Mouse (Mus musculus): ENCODE data around the gene Cx3cr1.
"Not testable (repeated sequence)": the region's sequence is repeated elsewhere in the genome, so short reads cannot be mapped to it uniquely, and the experiment has no call there.

The Cx3cr1 gene

DNA sequence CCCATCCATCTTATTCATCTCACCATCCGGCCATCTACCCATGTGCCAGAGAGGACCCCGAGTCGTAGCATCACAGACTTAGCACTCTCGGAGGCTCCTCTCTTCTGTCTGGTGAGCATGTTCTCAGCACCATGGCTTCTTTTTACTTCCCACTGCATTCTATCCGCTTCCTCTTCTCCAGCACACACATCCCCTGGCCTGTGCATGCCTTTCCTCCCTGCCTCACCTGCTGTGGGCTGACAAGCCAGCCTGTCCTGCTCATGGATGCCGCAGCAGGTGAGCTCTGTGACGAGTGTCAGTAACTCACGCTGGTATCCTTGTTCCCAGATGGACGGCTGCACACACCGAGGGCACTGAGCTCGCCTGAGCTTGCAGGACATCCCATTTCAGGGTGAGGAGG lies at the start of gene Cx3cr1:
TSS of gene Cx3cr1 (minus strand) at position 101 of the 400 bp plus-strand sequence.
- no peak for DNase-seq (ENCODE audit: low spot score)

DNA sequence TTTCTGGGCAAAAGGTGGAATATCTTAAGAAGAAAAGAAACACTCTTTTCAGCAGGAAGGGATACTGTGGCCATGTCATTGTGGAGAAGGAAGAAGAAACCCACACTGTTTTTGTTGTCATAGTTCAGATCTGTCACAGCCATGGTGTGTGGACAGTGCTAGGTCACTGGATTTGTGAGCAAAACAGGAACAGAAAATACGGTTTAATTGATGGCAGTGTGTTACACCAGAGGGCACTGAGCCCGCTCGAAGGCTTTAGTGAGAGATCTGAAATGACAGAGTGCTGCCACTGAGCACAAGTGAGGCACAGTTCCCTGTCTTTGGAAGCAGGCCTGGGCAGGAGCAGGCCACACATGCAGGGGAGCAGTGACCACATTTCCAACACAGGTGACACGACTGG lies 48.5 kb upstream of the Cx3cr1 start:
- DNase-seq (ENCODE audit: low spot score) = no peak

DNA sequence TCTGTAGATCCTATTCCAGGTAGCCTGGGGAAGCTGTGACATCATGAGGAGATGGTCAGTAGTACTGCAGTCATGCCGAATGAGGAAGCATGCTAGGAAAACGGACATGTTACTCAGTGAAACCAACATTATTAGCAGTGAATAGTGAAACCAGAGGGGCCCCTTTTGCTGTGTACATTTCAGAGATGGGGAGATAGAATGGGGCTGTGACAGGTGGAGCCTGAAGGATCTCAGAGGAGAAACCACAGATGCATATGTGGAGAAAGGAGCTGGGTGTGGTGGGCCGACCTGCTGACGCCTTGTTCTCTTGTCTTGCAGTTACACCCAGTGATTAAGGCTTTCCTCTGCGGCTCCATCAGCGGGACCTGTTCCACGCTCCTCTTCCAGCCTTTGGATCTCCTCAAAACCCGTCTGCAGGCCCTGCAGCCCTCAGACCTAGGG lies 46.5 kb upstream of the Cx3cr1 start:
- no peak for DNase-seq (ENCODE audit: low spot score)

DNA sequence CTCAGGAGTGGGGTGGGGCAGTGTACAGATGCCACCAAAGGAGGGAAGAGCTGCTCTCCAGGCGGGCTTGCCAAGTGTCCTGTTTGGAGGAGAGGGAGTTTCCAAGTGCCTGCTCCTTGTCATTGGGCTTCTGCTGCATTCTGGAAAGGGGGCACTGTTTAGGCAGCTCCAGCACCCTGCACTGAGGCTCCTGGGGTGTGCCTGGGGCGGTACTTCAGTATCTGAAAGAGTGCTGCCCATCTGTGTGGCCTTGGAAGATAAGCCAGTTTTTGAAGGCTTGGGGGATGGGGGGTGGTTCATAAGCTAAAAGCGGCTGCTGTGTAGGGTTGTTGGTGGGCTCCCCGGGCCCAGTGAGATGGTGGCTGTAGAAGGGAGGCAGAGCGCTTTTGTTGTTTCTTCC lies 45.9 kb upstream of the Cx3cr1 start:
- no peak for DNase-seq (ENCODE audit: low spot score)

DNA sequence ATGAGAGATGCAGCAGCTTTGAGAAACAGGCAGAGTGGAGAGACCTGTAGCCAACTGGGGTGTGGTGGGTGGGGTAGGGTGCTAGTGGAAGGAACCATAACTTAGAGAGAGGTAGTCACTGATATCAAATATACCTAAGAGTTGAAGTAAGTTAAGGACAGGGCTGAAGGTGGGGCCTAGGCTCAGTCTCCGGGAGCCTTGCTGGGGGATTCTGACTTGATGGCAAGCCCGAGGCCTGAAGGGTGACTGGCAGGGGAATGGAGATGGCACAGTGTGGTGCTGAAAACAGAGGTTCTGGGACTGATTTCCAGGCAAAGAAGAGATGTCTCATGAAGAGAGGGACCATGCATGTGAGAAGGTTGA lies 45.1 kb upstream of the Cx3cr1 start:
- DNase-seq (ENCODE audit: low spot score) = no peak

DNA sequence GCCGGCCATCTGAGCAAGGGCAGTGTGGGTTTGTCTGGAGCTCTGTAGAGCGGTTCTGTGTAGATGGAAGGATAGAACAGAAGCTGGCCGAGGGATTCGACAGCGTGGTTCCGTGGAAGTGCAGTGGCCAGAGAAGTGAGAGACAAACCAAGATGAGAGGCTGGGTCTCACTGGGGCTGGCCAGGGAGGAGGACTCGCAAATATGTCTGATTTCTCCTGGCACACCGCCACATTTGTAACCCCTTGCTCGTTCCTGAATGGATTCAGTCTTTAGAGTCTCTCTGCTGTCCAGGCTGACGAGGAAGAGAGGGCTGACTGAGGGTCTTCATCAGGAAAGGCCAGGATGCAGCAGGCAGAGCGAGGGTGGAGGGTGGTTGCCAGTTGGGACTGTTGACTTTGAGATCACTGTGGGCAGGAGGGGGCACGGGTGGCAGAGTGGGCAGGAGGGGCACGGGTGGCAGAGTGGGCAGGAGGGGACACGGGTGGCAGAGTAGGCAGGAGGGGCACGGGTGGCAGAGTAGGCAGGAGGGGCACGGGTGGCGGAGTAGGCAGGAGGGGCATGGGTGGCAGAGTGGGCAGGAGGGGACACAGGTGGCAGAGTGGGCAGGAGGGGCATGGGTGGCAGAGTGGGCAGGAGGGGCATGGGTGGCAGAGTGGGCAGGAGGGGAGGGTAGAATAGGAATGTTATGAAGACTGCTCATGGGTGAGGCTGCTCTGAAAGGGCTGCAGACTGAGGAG lies 44.5 kb upstream of the Cx3cr1 start:
- DNase-seq (ENCODE audit: low spot score) = no peak

DNA sequence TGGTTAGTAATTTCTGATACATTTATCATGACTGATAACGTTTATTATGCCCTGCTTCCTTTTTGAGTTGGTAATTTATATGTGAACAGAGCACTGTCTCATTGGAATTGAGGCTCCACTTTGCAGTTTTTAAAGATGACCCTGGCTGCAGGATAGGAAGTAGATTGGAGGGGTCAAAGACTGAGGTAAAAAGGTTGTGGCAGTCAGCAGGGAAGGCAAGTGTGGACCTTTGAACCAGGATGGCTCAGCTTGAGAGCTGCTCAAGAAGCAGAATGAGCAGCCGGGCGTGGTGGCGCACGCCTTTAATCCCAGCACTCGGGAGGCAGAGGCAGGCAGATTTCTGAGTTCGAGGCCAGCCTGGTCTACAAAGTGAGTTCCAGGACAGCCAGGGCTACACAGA lies 43.8 kb upstream of the Cx3cr1 start:
- no peak for DNase-seq (ENCODE audit: low spot score)

DNA sequence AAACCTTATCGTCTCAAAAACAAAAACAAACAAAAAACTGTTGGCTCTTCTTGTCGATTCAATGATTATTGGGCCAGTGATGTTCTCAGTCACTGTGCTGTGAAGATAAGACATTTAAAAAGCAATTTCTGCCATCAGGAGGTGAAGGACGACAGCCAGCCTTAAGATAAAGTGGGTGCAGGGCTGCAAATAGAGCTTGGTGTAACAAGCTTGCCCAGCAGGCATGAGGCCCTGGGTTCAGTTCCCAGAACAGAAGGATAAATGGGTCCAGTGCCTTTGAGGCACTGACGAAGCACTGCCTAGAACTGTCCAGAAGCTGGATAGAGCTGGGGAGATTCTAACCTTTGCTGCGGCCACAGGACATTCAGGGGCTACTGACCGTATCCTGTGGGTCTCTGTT lies 42.8 kb upstream of the Cx3cr1 start:
- DNase-seq (ENCODE audit: low spot score) = no peak

DNA sequence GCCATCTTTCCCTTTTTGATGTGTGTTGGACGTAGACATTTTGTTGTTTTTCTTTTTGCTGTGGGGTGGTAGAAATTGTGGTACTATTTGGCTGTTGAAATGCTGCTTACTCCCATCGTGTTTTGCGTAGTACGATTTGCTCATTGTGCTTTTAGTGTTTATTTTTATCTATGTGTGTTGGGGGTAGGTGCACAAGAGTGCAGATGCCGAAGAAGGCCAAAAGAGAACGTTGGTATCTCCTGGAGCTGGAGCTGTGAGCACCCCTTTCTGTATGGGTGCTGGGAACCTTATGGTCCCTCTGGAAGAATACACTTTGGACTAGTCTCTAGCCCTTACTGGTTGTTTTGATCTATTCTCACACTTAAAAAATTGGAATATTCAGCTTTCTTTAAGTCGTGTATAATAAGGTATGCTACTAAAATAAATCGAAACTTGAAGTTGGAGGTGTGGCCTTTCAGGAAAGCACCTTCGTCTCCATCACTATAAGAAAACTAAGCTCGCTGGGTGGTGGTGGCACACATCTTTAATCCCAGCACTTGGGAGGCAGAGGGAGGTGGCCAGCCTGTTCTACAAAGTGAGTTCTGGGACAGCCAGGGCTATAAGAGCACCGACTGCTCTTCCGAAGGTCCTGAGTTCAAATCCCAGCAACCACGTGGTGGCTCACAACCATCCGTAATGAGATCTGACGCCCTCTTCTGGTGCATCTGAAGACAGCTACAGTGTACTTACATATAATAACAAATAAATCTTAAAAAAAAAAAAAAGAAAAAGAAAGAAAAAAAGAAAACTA lies 41.7 kb upstream of the Cx3cr1 start:
- DNase-seq (ENCODE audit: low spot score) = no peak

DNA sequence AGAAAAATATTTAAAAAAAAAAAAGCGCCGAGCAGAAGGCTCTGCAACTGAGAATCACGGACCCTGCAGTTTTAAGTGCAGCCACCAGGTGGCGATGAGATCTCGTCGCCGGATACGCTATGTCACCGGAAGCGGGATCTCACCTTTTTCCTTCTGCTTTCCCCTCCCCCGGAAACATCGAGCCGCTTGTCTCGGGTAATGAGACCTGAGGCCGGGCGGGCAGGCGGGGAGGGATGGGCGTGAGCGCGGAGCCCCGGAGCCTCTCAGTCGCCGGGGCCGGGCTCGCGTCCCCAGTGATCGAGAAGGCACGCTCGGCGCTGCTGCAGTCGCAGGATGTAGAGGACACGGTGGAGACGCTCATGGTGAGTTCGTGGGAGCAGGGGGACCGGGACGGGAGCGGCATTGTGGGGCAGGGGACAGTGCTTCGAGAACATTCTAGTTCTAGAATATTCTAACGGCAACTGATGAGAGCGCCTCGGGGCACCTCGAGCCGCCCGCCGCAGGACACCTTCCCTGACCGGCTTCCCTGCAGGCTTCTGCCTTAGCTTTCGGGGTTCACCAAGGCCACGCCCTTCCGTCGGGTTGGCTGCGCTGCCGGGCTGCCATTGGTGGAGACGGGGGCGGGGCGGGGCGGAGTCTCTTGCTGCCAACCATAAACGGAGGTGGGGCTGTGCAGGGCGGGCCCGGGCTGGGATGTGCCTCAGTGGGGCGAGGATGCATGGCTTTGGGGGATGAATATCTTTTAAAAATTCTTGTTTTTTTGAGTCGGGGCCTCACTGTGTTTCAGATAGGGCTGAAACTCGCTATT lies 40.7 kb upstream of the Cx3cr1 start, which contains the start of gene Slc25a38:
TSS of gene Slc25a38 (plus strand) at position 164 of the 808 bp plus-strand sequence.
- peak; percentile 93 for DNase-seq (ENCODE audit: low spot score)

DNA sequence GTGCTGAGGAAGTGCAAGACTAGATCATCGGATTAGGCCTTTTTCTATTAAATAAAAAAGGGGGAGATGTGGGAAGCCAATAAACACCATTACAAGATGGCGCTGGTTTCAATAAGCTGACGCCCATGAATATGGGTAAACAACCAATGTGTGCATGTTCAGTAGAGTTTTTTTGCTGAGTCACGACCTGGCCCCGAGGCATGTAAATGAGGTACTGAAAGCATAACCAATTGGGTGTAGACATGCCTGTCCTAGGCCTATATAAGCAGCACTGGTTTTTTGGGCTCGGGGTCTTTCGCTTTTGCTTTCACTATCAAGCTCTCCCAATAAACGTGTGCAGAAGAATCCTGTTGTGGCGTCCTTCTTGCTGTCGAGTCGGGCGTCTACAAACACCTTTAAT lies 39.3 kb upstream of the Cx3cr1 start:
- not testable (repeated sequence) for DNase-seq (ENCODE audit: low spot score)

DNA sequence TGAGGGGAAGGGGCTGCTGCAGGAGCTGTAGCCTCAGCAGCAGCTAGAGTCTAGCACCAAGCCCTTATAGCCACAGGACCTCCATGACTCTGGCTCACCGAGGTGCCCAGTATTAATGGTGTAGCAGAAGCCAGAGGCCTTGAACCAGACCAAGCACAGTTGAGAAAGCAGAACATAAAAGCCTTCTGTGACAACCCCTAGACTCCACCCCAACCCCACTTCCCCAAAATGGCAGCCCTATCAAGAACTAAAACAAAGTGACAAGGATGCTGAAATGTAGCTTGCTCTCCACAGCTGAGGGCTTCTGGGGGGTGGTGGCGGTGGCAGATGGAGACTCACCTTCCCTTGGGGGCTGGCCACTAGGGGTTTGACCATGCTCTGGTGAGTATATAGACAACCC lies 31.5 kb upstream of the Cx3cr1 start:
- no peak for DNase-seq (ENCODE audit: low spot score)

DNA sequence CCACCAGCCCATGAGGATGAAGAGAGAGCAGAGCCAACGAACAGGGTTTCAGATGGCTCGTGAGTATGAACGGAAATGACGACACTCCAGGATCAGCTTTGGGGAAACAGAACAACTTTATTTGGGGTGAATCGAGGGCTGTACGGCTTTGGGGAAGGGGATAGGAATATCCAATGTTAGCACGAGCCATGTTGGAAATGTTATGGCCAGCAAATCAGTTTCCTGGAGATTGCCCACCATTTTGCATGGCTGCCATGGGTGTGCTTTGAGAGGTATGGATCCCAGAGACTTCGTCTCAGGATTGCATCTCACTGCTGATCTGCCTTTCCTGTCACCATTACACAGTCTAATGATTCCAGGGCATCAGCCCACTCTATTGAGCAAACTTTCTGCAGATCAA lies 29.6 kb upstream of the Cx3cr1 start:
- DNase-seq (ENCODE audit: low spot score) = no peak

DNA sequence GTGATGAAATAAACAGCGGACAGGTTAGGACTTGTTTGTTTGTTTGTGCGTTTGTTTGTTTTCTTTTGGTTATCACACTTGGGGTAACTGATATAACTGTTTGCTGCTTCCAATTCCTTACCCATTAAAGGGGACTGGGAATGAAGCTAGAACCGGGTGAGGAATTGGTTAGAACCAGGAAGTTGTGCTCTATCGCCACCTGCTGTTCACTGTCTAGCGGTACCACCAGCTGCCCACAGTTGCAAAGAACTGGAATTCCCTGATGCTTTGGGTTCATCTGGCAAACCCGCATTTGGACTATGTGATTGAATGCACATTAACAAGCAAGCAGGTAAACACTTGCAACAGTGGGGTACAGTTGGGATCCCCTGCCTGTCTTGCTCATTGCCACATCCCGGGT lies 29.0 kb upstream of the Cx3cr1 start:
- peak; percentile 74 for DNase-seq (ENCODE audit: low spot score)

DNA sequence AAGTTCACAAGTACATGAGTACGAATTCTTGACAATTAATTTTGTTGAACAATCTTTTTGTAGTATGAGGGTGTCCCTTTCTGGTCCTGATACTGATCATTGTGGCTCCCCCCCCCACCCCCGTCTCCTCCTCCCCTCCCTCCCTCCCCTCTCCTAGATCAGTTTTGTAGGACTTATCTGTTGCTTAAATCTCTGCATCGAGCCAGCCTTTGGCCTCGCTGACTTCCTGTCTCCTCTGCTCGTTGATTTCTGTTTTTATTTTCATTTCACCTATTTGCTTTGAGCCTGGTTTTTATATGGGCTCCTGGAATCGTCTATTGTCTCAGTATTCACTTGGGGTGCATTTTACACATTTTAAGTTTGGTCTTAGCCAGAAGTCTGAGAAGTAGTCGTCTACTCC lies 26.2 kb upstream of the Cx3cr1 start:
- no peak for DNase-seq (ENCODE audit: low spot score)

DNA sequence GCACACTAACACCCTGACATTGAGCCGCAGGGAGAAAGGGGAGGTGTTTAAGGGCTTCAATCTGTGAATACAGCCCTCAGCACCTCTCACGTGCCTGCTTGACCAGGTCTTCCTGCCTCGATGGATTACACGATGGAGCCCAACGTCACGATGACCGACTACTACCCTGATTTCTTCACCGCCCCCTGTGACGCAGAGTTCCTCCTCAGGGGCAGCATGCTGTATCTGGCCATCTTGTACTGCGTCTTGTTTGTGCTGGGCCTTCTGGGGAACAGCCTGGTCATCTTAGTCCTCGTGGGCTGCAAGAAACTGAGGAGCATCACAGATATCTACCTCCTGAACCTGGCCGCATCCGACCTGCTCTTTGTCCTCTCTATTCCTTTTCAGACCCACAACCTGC lies 24.0 kb upstream of the Cx3cr1 start:
- DNase-seq (ENCODE audit: low spot score) = no peak

DNA sequence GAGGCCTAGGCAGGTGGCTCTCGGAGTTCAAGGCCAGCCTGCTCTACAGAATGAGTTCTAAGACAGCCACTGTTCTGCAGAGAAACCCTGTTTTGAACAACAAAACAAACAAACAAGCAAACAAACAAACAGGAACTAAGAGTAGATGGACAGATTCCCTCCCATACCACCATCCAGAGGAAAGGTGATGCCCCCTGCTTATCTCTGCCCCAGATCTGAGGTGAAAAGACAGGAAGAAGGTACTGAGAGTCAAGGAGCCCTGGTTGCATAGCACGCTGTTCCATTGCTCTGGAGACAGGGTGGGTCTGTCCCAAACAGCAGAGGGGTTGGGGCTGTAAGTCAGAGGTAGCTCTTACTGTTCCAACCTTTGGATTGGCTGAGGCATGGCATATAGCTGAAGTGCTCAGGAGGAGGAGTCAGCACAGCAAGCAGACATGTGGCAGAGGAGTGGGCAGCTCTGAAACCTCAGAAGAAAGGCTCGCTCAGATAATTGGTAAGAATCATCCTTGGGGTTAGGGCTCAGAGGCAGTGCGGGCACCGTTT lies 22.1 kb upstream of the Cx3cr1 start, which contains the start of gene Ccr8:
TSS of gene Ccr8 (plus strand) at position 419 of the 543 bp plus-strand sequence.
- no peak for DNase-seq (ENCODE audit: low spot score)

DNA sequence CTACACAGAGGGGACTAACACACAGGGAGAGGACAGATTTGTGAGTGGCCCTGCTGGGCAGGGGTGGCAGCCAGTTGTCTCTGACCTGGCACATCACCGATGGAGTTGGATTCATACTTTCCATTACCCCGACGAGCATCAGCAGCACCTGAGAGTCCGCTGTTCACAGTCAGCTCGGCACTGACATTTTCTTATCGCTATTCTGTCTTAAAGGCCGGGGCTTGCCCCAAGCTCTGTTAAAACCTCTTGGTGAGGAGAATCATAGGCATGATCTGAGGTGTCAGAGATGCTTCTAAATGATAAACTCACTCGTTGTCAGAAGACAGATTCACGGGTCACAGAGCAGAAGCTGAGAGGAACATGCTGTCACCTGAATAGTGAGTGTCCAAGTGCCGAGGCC lies 21.4 kb upstream of the Cx3cr1 start:
- no peak for DNase-seq (ENCODE audit: low spot score)

DNA sequence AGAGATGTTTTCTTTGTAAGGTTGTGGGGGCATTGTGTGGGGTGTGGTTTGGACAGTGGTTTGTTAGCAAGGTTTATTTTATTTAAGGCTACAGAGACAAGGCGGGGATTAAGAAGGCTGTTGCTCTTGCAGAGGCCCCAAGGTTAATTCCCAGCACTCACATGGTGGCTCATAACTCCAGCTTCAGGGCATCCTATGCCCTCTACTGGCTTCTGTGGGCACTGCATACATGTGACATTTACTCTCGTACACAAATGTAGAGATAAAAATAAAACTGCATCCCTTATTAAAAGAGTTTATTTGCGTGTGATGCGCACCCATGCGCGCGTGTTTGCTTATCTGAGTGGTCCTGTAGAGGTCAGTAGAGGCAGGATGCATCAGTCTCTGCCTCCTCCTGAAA lies 19.4 kb upstream of the Cx3cr1 start:
- DNase-seq (ENCODE audit: low spot score) = no peak

DNA sequence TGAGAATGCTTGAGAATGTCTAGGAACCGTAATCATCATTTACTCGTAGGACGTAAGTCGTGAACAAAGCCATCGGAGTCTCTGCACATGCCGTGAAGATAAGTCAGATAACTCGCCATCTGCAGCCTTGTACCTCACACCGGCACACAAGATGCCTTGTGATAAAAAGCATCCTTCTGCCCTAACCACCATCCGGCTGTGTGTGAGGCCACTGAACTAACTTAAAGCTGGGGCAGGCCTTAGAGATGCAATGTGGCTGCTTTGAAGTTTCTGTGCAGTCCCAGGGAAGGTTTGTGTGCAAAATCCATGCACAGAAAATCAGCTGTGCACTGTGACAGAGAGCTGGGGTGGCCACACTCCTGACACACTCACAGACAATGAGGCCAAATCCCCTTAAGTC lies 14.7 kb upstream of the Cx3cr1 start:
- DNase-seq (ENCODE audit: low spot score) = no peak

DNA sequence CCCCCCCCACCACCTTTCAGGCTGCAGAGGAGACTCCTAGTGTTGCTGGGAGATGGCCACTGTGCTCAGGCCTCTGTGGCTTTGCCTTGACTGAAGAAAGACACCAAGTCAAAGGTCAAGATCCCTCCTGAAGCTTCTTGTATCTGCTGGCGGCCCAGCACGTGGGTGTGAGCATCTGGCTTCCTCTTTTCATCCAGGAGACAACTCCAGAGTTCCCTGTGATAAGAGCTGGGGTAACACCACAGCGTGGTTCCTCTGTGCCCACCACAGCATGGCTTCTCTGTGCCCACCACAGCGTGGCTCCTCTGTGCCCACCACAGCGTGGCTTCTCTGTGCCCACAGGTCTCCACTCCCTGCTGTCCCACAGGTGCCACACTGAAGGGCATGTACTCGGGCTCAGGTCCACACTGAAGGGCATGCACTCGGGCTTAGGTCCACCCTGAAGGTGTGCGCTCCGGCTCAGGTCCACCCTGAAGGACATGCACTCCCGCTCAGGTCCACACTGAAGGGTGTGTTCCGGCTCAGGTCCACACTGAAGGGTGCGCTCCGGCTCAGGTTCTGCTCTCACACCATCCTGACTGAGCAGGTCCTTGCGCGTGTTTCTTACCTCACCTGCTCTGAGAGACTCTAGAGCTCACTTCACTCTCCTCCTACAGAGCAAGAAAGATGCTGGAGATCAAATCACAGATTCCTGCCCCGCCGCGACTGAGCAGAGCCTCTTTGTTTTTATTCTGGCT lies 13.6 kb upstream of the Cx3cr1 start:
- DNase-seq (ENCODE audit: low spot score) = no peak

DNA sequence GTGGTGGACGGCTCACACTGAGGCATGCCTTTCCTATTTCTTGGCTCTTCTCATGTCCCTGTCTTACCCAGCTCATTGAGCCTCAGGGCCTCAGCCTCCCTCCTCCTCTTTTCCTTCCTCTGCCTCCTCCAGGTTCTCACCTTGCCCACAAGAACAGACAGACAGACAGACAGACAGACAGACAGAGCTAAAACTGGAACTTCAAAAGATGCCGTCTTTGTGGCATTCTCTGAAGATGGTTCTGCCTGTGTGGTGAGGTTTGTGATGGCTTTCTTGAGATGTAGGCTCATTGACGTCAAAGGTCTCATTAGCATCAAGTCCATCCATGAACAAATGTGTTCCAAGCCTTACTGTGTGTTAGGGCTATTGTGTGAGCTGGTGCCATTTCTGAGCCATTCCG lies 13.0 kb upstream of the Cx3cr1 start:
- DNase-seq (ENCODE audit: low spot score) = no peak

Measured in MN1 (cell line).